Mouse (Mus musculus) heart, embryonic 16.5 days (tissue): ENCODE measurements around the gene Trpm1. TPM values are rescaled to one million over a fixed set of nuclear protein-coding genes. Genes with fewer than 3 reads are reported as not detected.

Source experiments
- ATAC-seq: fragments of 200-750 bp; cut with Nextera tagmentation; replicated peaks from 2 replicates; pipeline ENCODE4 v1.8.0; 2017; ENCODE audit warnings: moderate number of reproducible peaks; ENCODE audit not compliant: insufficient read depth, low FRiP score; ENCODE audit errors: extremely low read depth
- H3K27ac ChIP-seq: fragments of 300-500 bp; sonication (generic); 2 replicates; pipeline ENCODE4 v1.5.1; 2014; ENCODE audit warnings: mild to moderate bottlenecking, low read length, control low read depth, moderate library complexity
- H3K27me3 ChIP-seq: fragments of 300-500 bp; sonication (generic); 2 replicates; pipeline ENCODE4 v1.6.1; 2014; ENCODE audit warnings: low read length, mixed read lengths; ENCODE audit not compliant: control insufficient read depth, insufficient read depth
- H3K36me3 ChIP-seq: fragments of 300-500 bp; sonication (generic); 2 replicates; pipeline ENCODE4 v1.6.1; 2014; ENCODE audit not compliant: control insufficient read depth, insufficient read depth
- H3K4me1 ChIP-seq: fragments of 300-500 bp; sonication (generic); 2 replicates; pipeline ENCODE4 v1.6.1; 2014; ENCODE audit warnings: low read length, mixed read lengths; ENCODE audit not compliant: control insufficient read depth, insufficient read depth
- H3K4me2 ChIP-seq: fragments of 300-500 bp; sonication (generic); 2 replicates; pipeline ENCODE4 v1.6.1; 2014; ENCODE audit warnings: low read depth, mild to moderate bottlenecking, control low read depth, low read length
- H3K4me3 ChIP-seq: fragments of 300-500 bp; sonication (generic); 2 replicates; pipeline ENCODE4 v1.5.1; 2014; ENCODE audit warnings: mild to moderate bottlenecking, control low read depth, low read length
- H3K9ac ChIP-seq: fragments of 300-500 bp; sonication (generic); 2 replicates; pipeline ENCODE4 v1.6.1; 2014; ENCODE audit warnings: low read length, control low read depth
- H3K9me3 ChIP-seq: fragments of 300-500 bp; sonication (generic); replicated peaks from 2 replicates; pipeline ENCODE4 v1.6.1; 2016; ENCODE audit warnings: low read length; ENCODE audit not compliant: control insufficient read depth
- WGBS: fragments of 180-500 bp; shearing (Covaris S2); extraction: QIAGEN DNeasy Blood & Tissue Kit; methylation state at CpG from one replicate; pipeline ENCODE4 v1.1.7; 2014; 5-methylcytosine and 5-hydroxymethylcytosine counted together
- polyA plus RNA-seq: library from polyadenylated mRNA; unstranded; fragments of >200 nt; fragmentation: Nextera tagmentation; extraction: Ambion mirVana; gene quantifications from 2 replicates; pipeline ENCODE4 v1.2.1, GENCODE M21; 2015

The Trpm1 gene
- polyA plus RNA-seq, 1 experiment from 2014 or later: 0.32 TPM

DNA sequence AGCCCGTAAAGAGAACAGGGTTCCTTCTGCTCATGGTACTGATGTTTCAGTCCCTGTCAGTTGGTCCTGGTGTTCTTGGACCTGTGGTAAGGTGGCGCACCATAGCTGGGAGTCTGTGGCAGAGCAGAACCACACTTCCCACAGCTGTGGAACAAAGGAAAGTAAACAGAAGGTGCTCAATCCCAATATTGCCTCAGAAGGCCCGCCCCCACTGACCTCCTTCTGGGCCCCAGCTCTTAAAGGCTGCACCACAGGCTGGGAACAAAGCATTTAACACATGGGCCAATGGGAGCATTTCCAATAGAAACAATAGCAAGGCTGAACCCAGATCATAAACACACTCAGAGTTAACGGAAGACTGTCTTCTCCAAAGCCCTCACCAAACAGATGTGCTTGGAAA is 82.9 kb downstream of the Trpm1 start:
- H3K9ac ChIP-seq: no peak overlapping the region
- H3K9me3 ChIP-seq: no peaks in the 10 kb centered on the region
- no peak for ATAC-seq
- WGBS: 75% methylated on average over 4 of the region's 4 CpGs
- H3K36me3 ChIP-seq: no peaks in the 10 kb centered on the region
- H3K4me1 ChIP-seq: no peaks in the 10 kb centered on the region
- no peaks in the 10 kb centered on the region for H3K27me3 ChIP-seq
- no peak overlapping the region for H3K4me2 ChIP-seq
- H3K27ac ChIP-seq: no peak overlapping the region
- no peak overlapping the region for H3K4me3 ChIP-seq

DNA sequence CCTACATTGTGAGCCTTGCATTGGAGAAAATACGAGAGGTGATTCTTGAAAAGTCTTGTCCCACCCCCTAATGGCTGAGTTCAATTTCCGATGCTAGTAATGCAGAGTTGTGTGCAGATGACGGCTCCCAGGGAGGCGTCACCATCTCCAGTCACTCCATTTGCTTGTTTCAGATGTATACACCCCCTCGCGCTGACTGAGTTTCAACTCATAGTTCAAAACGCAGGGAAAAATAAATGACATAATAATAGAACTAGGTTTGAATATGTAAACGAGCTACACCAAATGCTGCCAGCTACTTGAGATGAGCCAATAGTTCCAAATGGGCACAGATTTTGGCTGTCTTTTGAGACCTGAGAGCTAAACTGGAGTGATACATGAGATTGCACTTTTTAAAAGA is 84.1 kb downstream of the Trpm1 start:
- no peaks in the 10 kb centered on the region for H3K27me3 ChIP-seq
- WGBS: 82% methylated on average over 8 of the region's 8 CpGs
- H3K4me3 ChIP-seq: no peak overlapping the region
- no peak overlapping the region for H3K4me2 ChIP-seq
- no peak for ATAC-seq
- H3K9me3 ChIP-seq: no peaks in the 10 kb centered on the region
- H3K27ac ChIP-seq: no peak overlapping the region
- no peaks in the 10 kb centered on the region for H3K4me1 ChIP-seq
- no peaks in the 10 kb centered on the region for H3K36me3 ChIP-seq
- no peak overlapping the region for H3K9ac ChIP-seq

DNA sequence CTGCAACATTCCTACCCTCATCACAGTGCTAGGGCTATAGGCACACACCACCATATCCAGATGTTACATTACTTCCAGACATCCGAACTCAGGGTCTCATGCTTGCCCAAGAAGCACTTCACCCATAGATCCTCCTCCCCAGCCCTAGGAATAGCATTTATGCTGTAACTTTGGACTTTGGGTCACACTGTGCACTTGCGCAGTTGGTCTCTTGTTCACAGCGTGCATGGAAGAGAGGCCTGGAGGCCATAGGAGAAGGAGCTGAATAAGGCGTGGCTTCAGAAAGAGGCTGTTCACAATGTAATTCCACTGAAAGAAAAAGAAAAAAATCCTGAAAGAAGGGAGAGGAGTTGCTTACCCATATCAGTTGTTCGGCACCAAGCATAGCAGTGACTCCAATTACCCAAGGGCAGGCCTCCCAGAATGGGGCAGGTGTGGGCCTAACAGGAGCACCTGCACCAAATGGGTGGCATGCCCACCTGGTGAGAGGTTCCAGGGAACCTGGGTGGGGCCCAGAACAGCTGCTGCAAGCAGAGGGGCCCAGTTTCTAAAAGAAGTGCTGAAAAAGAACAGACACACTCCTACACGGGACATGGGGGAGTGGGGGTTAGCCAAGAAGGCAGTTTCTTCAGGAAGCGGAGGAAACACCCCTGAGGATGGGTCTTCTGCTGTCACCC is 84.9 kb downstream of the Trpm1 start:
- Histone ChIP-seq H3K27me3 (no peaks in the 10 kb centered on the region), H3K4me1 (no peaks in the 10 kb centered on the region), H3K4me2 (no peak overlapping the region), H3K9me3 (no peaks in the 10 kb centered on the region), H3K36me3 (no peaks in the 10 kb centered on the region), H3K9ac (no peak overlapping the region), H3K27ac (no peak overlapping the region), H3K4me3 (no peak overlapping the region)
- ATAC-seq: no peak
- 74% methylated on average over 7 of the region's 7 CpGs for WGBS

DNA sequence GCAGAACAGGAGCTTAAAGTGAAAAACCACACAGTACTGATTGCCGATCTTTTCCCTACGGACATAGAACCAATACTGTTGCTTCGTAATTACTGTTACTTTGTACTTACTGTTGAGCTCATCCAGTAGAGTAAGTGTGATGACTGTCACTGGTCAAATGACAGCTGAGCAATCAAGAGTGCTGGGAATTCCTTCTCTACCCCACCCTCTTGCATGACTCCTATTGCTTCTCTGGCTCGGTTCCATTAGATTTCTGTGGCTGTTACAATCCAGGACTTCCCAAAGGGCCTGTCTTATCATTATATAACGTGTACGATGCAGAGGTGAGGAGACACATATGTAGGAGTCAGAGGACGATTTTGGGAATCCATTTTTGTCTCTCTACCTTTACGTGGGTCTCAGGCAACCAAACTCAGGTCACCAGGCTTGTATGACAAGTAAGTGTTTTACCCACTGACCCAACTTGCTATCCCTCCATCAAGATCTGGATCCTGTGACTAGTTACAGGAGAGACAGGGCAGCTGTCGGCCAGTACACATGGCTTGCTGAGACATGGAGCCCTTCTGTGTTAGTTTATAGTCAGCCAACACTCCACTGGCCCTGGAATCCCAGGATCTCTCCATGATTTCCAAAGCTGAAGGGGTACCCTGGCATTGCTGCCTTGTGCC is 85.6 kb downstream of the Trpm1 start:
- Histone ChIP-seq H3K4me2 (no peak overlapping the region), H3K36me3 (no peaks in the 10 kb centered on the region), H3K9me3 (no peaks in the 10 kb centered on the region), H3K9ac (no peak overlapping the region), H3K4me1 (no peaks in the 10 kb centered on the region), H3K27ac (no peak overlapping the region), H3K27me3 (no peaks in the 10 kb centered on the region), H3K4me3 (no peak overlapping the region)
- 68% methylated on average over 9 of the region's 9 CpGs for WGBS
- no peak for ATAC-seq

DNA sequence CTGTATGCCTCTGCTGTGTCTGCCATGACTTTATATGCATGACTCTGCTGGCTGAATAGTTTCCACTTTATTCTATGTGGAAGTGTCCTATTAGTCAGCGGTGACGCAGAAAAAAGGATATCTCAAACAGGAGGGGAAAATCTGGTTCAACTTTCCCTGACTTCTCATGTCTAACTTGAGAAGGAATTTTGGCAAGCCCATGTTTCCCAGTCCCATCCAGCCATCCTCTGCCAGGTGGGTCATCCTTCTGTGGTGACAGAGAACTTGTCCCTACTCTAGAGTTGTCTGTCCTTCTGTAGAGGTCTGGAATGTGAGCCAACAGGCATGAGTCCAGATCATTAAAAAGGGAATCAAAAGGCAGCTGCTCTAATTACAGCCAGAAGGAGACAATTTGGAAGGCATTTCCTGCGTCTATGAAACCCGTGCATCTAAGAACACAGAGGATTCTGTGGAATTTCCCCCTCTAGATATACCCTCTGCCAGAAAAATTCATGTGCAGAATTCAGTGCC is 86.2 kb downstream of the Trpm1 start:
- 76% methylated on average over 4 of the region's 4 CpGs for WGBS
- no peak for ATAC-seq
- Histone ChIP-seq H3K36me3 (no peaks in the 10 kb centered on the region), H3K9me3 (no peaks in the 10 kb centered on the region), H3K27ac (no peak overlapping the region), H3K4me1 (no peaks in the 10 kb centered on the region), H3K9ac (no peak overlapping the region), H3K27me3 (no peaks in the 10 kb centered on the region), H3K4me3 (no peak overlapping the region), H3K4me2 (no peak overlapping the region)

DNA sequence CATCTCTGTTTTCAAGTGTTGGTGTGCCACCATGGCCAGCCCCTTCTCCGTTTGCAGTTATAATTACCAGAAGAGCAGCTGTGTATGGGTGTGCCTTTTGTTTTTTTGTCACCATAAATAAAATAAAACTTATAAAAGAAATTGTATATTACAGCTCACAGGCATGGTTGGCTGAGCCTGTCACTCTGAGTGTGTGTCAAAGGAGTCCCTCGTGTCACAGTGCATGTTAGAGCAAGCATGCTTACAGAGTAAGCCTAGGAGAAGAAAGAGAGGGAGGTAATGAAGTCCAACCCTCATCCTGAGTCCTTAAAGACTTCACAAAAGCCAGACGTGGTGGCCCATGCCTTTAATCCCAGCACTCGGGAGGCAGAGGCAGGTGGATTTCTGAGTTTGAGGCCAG is 88.8 kb downstream of the Trpm1 start:
- H3K9me3 ChIP-seq: no peaks in the 10 kb centered on the region

DNA sequence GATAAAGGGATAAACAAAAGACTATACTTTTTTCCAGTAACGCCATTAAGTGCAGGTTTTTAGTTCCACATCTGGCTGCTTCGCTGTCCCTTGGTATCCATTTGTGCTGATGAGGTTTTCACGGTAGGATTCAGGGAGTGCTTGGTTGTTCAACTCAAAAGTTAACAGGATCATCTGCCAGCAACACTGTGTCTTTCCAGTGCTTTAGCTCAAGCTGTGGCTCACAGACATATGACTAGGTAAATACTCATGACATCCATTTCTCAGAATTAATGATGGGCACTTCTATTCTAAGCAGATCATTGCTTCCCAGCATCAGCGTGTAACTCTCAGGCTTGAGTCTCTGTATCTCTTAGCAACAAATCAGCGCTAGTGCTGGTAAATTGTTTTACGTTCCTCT is 90.7 kb downstream of the Trpm1 start:
- Histone ChIP-seq H3K27ac (no peak overlapping the region), H3K9ac (no peak overlapping the region), H3K4me2 (no peak overlapping the region), H3K27me3 (no peaks in the 10 kb centered on the region), H3K36me3 (no peaks in the 10 kb centered on the region), H3K9me3 (no peaks in the 10 kb centered on the region), H3K4me1 (no peaks in the 10 kb centered on the region), H3K4me3 (no peak overlapping the region)
- no peak for ATAC-seq
- WGBS: 83% methylated on average over 6 of the region's 6 CpGs

More for the DNA sequence above, 88.8 kb downstream of the Trpm1 start:
- ATAC-seq: no peak
- Histone ChIP-seq H3K27me3 (no peaks in the 10 kb centered on the region), H3K9ac (no peak overlapping the region), H3K4me1 (no peaks in the 10 kb centered on the region), H3K36me3 (no peaks in the 10 kb centered on the region), H3K4me3 (no peak overlapping the region), H3K4me2 (no peak overlapping the region), H3K27ac (no peak overlapping the region)
- WGBS: 74% methylated on average over 4 of the region's 4 CpGs

DNA sequence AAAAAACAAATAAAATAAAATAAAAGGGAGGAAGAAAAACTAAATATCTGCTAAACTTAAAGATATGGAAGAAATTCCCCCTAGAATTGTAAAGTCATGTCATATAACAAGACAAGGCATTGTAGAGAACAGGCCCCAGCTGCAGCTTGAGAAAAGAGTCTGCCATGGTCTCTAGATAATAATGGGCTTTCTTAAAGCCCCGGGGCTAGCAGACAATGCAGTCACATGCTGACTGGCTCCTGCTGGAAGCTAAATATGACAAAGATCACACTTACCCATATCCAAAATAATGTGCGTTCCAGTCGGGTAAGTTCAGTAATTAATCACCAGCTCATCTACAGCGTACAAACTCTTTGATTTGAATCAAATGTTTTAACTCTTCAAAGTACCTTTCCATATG is 93.1 kb downstream of the Trpm1 start:
- Histone ChIP-seq H3K27ac (no peak overlapping the region), H3K9me3 (no peaks in the 10 kb centered on the region), H3K27me3 (no peaks in the 10 kb centered on the region), H3K9ac (no peak overlapping the region), H3K4me2 (no peak overlapping the region), H3K4me1 (peaks cover 4% of the 10 kb centered on the region; the same call in 1 of the 2 replicates), H3K4me3 (no peak overlapping the region), H3K36me3 (no peaks in the 10 kb centered on the region)
- no peak for ATAC-seq
- WGBS: 79% methylated on average over 4 of the region's 4 CpGs

DNA sequence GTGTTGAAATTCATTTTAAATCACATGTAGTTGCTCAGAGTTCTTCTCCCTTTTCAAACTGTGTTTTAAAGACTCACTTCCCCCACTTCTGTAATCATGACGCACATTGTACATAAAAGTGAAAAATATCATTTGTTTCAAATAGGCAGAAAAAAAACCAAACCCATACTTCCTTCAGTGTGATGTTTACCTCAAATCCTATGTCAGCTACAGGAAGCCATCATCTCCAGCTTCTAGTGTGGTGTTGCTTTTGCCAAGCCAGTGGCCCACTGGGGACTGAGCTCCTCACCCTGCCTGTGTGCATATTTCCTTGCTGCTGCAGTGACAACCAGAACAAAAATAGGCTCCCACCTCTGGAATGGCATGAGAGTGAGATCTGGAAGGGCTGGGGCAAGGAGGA is 94.7 kb downstream of the Trpm1 start:
- no peaks in the 10 kb centered on the region for H3K27me3 ChIP-seq
- 88% methylated on average over 1 of the region's 1 CpGs for WGBS
- H3K4me3 ChIP-seq: no peak overlapping the region
- peaks cover 4% of the 10 kb centered on the region; the same call in 1 of the 2 replicates for H3K4me1 ChIP-seq
- H3K9me3 ChIP-seq: no peaks in the 10 kb centered on the region
- no peak overlapping the region for H3K27ac ChIP-seq
- ATAC-seq: no peak
- no peak overlapping the region for H3K4me2 ChIP-seq
- H3K9ac ChIP-seq: no peak overlapping the region
- H3K36me3 ChIP-seq: no peaks in the 10 kb centered on the region
